Mouse (Mus musculus): ENCODE measurements around the gene Mast4. TPM values are rescaled to one million over a fixed set of nuclear protein-coding genes. Genes with fewer than 3 reads are reported as not detected.

The Mast4 gene
- total and polyA plus RNA-seq, 3 experiments = 0.99 to 7.4 (median 6.1) TPM

GRCm38 (mm10) chr13:103085540-103086121 lies 248.7 kb downstream of the Mast4 start:
- H3K27ac ChIP-seq (ENCODE audit: insufficient read depth, low read depth) = no peak overlapping the region
- dilution Hi-C loops (cut with MboI; ENCODE audit: extremely low pct_ligation_motif_present, extremely low pct_unique_long_range_greater_than_20kb, low sequenced_read_pairs) = no loop called here
- in situ Hi-C loops (cut with MboI; ENCODE audit: low pct_ligation_motif_present, low pct_unique_long_range_greater_than_20kb, low sequenced_read_pairs) = no loop called here
- peaks cover 0 to 8% of the 10 kb centered on the region in 2 experiments; a peak in 1 of 4 replicates for H3K4me1 ChIP-seq (ENCODE audit: control insufficient read depth in 1 of 2, insufficient read depth in 2 of 2)
- no peak overlapping the region for H3K4me3 ChIP-seq (replicated peaks in 1 of 3; ENCODE audit: low read depth in 2 of 3, low read length in 2 of 3, poor library complexity in 1 of 3)
- no peak for DNase-seq (ENCODE audit: extremely low read depth)
- no peaks in the 10 kb centered on the region for H3K9me3 ChIP-seq (replicated peaks; ENCODE audit: low read length)
- H3K79me2 ChIP-seq (replicated peaks; ENCODE audit: control insufficient read depth, extremely low read depth, insufficient read depth, poor library complexity, severe bottlenecking) = no peaks in the 10 kb centered on the region
- TF ChIP-seq E2F4 (IDR thresholded peaks at IDR 0.05; ENCODE audit: insufficient replicate concordance, low read depth, low read length) (no peak), CHD2 (IDR thresholded peaks at IDR 0.05; ENCODE audit: low read length) (no peak), NELFE (IDR thresholded peaks at IDR 0.05; ENCODE audit: low read depth, low read length) (no peak), SMC3 (IDR thresholded peaks at IDR 0.05; ENCODE audit: low read depth, low read length) (no peak), MYC (IDR thresholded peaks at IDR 0.05; ENCODE audit: low read depth, low read length) (no peak), TCF12 (IDR thresholded peaks at IDR 0.05; ENCODE audit: low read depth, low read length) (no peak)
- no peaks in the 10 kb centered on the region for H3K27me3 ChIP-seq (replicated peaks)
- no peaks in the 10 kb centered on the region for H3K36me3 ChIP-seq (replicated peaks in 1 of 2; ENCODE audit: control insufficient read depth in 1 of 2, insufficient read depth in 1 of 2, low read length in 1 of 2)
- no peak overlapping the region for H3K4me2 ChIP-seq (ENCODE audit: insufficient read depth, low read depth, poor library complexity, severe bottlenecking)
- H3K9ac ChIP-seq (ENCODE audit: insufficient read depth, low read depth) = no peak overlapping the region

GRCm38 (mm10) chr13:103082891-103083290 lies 251.4 kb downstream of the Mast4 start:
- no peaks in the 10 kb centered on the region for H3K27me3 ChIP-seq (replicated peaks)
- no peaks in the 10 kb centered on the region for H3K36me3 ChIP-seq (replicated peaks in 1 of 2; ENCODE audit: control insufficient read depth in 1 of 2, insufficient read depth in 1 of 2, low read length in 1 of 2)
- DNase-seq (ENCODE audit: extremely low read depth) = no peak
- no peak overlapping the region for H3K4me3 ChIP-seq (replicated peaks in 1 of 3; ENCODE audit: low read depth in 2 of 3, low read length in 2 of 3, poor library complexity in 1 of 3)
- TF ChIP-seq HCFC1 (IDR thresholded peaks at IDR 0.05; ENCODE audit: low read depth, low read length) (no peak), POLR2A (IDR thresholded peaks at IDR 0.05; ENCODE audit: low read depth, low read length) (no peak), MAZ (IDR thresholded peaks at IDR 0.05; ENCODE audit: low read depth, low read length) (no peak)
- H3K79me2 ChIP-seq (replicated peaks; ENCODE audit: control insufficient read depth, extremely low read depth, insufficient read depth, poor library complexity, severe bottlenecking) = no peaks in the 10 kb centered on the region
- in situ Hi-C loops (cut with MboI; ENCODE audit: low pct_ligation_motif_present, low pct_unique_long_range_greater_than_20kb, low sequenced_read_pairs) (no loop called here), dilution Hi-C loops (cut with MboI; ENCODE audit: extremely low pct_ligation_motif_present, extremely low pct_unique_long_range_greater_than_20kb, low sequenced_read_pairs) (no loop called here)
- no peak overlapping the region for H3K9ac ChIP-seq (ENCODE audit: insufficient read depth, low read depth)
- H3K9me3 ChIP-seq (replicated peaks; ENCODE audit: low read length) = no peaks in the 10 kb centered on the region
- H3K4me2 ChIP-seq (ENCODE audit: insufficient read depth, low read depth, poor library complexity, severe bottlenecking) = no peak overlapping the region
- no peak overlapping the region for H3K27ac ChIP-seq (ENCODE audit: insufficient read depth, low read depth)
- peaks cover 0 to 8% of the 10 kb centered on the region in 2 experiments; a peak in 1 of 4 replicates for H3K4me1 ChIP-seq (ENCODE audit: control insufficient read depth in 1 of 2, insufficient read depth in 2 of 2)

- Histone ChIP-seq H3K79me2 (replicated peaks; ENCODE audit: control insufficient read depth, extremely low read depth, insufficient read depth, poor library complexity, severe bottlenecking) (no peaks in the 10 kb centered on the region), H3K27me3 (replicated peaks) (no peaks in the 10 kb centered on the region), H3K36me3 (replicated peaks in 1 of 2; ENCODE audit: control insufficient read depth in 1 of 2, insufficient read depth in 1 of 2, low read length in 1 of 2) (no peaks in the 10 kb centered on the region), H3K4me2 (ENCODE audit: insufficient read depth, low read depth, poor library complexity, severe bottlenecking) (no peak overlapping the region), H3K27ac (ENCODE audit: insufficient read depth, low read depth) (no peak overlapping the region), H3K9ac (ENCODE audit: insufficient read depth, low read depth) (no peak overlapping the region), H3K4me1 (ENCODE audit: control insufficient read depth in 1 of 2, insufficient read depth in 2 of 2) (peaks cover 0 to 8% of the 10 kb centered on the region in 2 experiments; a peak in 1 of 4 replicates), H3K9me3 (replicated peaks; ENCODE audit: low read length) (no peaks in the 10 kb centered on the region), H3K4me3 (replicated peaks in 1 of 3; ENCODE audit: low read depth in 2 of 3, low read length in 2 of 3, poor library complexity in 1 of 3) (no peak overlapping the region)
- DNase-seq (ENCODE audit: extremely low read depth) = no peak
- TF ChIP-seq ZNF384 (IDR thresholded peaks at IDR 0.05; ENCODE audit: low read depth, low read length) = no peak
- TF ChIP-seq JUN (IDR thresholded peaks at IDR 0.05; ENCODE audit: insufficient read depth, low read depth, low read length) = no peak
- TF ChIP-seq USF1 (IDR thresholded peaks at IDR 0.05; ENCODE audit: low read depth, low read length) = no peak
- TF ChIP-seq ELF1 (IDR thresholded peaks at IDR 0.05; ENCODE audit: low read depth, low read length) = no peak
- no peak for TF ChIP-seq JUND (conservative IDR thresholded peaks at IDR 0.05; ENCODE audit: low read depth, low read length)
- no peak for TF ChIP-seq BHLHE40 (IDR thresholded peaks at IDR 0.05; ENCODE audit: low read depth, low read length)
- no peak for TF ChIP-seq PAX5 (IDR thresholded peaks at IDR 0.05; ENCODE audit: low read length)
- TF ChIP-seq MAFK (IDR thresholded peaks at IDR 0.05; ENCODE audit: insufficient replicate concordance, low read length) = no peak
- no peak for TF ChIP-seq MAX (IDR thresholded peaks at IDR 0.05; ENCODE audit: low read length)
- no peak for TF ChIP-seq NRF1 (IDR thresholded peaks at IDR 0.05; ENCODE audit: low read depth, low read length)
- in situ Hi-C loops (cut with MboI; ENCODE audit: low pct_ligation_motif_present, low pct_unique_long_range_greater_than_20kb, low sequenced_read_pairs) = no loop called here
- dilution Hi-C loops (cut with MboI; ENCODE audit: extremely low pct_ligation_motif_present, extremely low pct_unique_long_range_greater_than_20kb, low sequenced_read_pairs) = no loop called here
Measured at GRCm38 (mm10) chr13:103079806-103080205, 254.5 kb downstream of the Mast4 start.

All from CH12.LX (cell line).